Mouse (Mus musculus) megakaryocyte, embryonic 14.5 days (primary cell): ENCODE data around the gene Tnrc18.

Experiments used
- FLI1 ChIP-seq: IDR thresholded peaks from 2 replicates; pipeline ENCODE4 v1.6.1; 2012; ENCODE audit warnings: low read length, inconsistent platforms, mixed read lengths
- GATA1 ChIP-seq: IDR thresholded peaks from 3 replicates; pipeline ENCODE4 v1.6.1; 2012; ENCODE audit warnings: mixed read lengths, low read length, inconsistent platforms, borderline replicate concordance

DNA sequence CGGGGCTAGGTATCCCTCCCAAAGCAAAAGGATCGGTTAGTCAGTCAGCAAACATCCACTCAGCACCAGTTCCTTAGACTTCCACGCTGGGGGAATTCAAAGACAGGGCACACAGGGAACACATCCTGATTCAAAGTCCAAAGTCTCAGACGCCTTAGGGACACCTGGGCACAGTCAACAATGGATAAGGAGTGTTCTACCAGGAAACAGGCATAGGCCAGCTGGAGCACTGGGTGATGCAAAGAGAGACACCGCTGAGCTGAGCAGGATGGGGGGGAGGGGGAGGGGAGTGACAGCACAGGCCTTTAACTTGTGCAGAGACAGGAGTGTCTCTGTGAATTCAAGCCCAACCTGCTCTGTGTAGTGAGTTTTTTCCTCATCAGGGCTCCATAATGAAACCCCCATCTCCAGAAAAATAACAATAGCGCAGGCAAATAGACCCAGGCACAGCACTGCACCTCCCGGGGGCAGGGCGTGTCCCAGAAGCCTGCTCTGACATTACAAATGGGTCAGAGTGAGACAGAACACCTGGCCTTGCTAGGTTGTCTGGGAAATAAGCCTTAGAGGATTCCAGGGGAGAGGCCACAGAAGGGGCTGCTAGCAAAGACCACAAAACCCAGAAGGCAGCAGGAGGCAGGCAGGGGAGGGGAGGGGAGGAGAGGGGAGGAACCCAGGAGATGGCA lies 34.9 kb downstream of the Tnrc18 start:
- no peak for TF ChIP-seq GATA1
- TF ChIP-seq FLI1: no peak
